Mouse (Mus musculus) C2C12 (cell line): ENCODE results near the gene Itpkb.

Experiments
- CTCF ChIP-seq: IDR thresholded peaks from one replicate; pipeline ENCODE4 v1.5.1; 2011; ENCODE audit not compliant: control insufficient read depth, insufficient read depth, insufficient read length
- FOSL1 ChIP-seq: IDR thresholded peaks from one replicate; pipeline ENCODE4 v1.8.0; 2011; ENCODE audit warnings: mild to moderate bottlenecking, low read length; ENCODE audit not compliant: poor library complexity, insufficient read depth, severe bottlenecking
- MYOD1 ChIP-seq: IDR thresholded peaks from one replicate; pipeline ENCODE4 v1.6.1; 2011; ENCODE audit warnings: low read depth; ENCODE audit not compliant: control insufficient read depth, insufficient read length
- MYOG ChIP-seq: IDR thresholded peaks from one replicate; pipeline ENCODE4 v1.6.1; 2011; ENCODE audit not compliant: control insufficient read depth, insufficient read length; ENCODE audit errors: extremely low read depth

GRCm38 (mm10) chr1:180409771-180410170 is 79.5 kb downstream of the Itpkb start:
- TF ChIP-seq CTCF (no peak), FOSL1 (no peak), MYOD1 (no peak), MYOG (no peak)
